Mouse (Mus musculus) c-Kit-positive CD71-positive TER-119-positive erythroid progenitor cells, embryonic 14.5 days (primary cell): ENCODE measurements at regions not wholly inside any gene's neighbourhood (a gene's known extent, or its start where the extent isn't known, plus 50 kb on each side); places are given as distances from the start of the nearest gene placed in this dataset.

Source experiments
- DNase-seq: peaks from one replicate; pipeline ENCODE4 v3.0.0-alpha.2; 2013; ENCODE audit warnings: low spot score

DNA sequence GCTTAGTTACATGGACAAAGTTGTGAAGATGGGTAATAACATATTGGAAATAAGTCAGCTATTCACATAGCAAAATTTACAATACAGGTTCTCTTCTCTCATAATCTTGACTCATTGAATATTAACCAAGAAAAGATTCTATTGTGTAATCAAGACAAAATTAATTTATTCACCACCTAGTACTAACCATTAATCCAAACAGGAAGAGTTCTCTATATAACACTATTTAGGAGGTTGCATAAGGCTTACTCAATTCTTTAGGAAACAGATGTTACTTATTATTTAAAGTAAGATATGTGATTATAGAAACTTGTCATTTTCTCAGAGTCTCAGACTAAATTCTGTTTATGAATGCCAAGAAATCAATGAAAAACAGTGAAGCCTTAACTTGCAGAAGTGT, 600.4 kb upstream of the Tusc1 start:
- no peak for DNase-seq

GRCm38 (mm10) chr4:93927117-93927516, 591.8 kb upstream of the Tusc1 start:
- DNase-seq = no peak

DNA sequence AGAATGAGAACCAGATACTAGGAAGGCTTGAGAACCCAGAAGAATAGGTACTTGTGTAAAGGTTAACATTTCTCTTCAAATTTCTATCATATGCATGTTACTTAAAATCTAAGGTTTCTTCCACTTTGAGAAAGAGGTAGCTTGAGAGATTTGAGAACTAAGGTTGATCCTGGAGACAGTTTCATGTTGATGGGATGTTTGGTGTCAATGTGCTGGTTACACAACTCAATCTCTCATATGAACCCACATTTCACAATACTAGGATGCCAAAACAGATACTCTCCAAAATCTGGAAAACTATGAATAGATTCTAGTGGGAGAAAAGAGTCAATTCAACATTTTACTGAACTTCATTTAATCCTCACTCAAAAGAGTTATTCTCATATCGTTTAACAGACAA, 589.1 kb upstream of the Tusc1 start:
- DNase-seq = no peak

GRCm38 (mm10) chr4:93886631-93887030, 551.3 kb upstream of the Tusc1 start:
- DNase-seq = no peak

- DNase-seq = no peak
Observed at GRCm38 (mm10) chr4:93881318-93881717, 546.0 kb upstream of the Tusc1 start.

DNA sequence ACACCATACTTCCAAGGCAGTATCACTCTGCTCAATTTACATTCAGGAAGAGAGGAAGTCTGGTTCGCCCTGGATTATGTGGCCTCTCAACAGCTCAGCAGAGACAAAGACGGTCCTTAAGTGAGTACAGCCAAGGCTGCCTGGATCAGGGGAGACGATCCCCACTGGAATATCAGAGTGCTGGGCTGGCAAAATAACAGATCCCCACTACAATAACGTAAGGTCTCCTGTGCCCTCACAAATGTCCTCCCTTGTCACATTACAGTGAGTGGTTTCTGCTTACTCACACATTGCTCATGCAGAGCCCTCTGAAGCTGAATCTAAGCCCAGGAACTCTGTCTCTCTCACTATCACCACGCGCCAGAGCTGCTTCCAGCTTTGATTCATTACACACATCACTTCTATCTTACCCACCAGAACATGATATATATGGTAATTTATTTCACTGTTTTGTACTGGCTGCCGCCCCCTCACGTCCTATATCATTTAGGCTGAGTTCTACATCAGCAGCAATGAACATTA, 544.1 kb upstream of the Tusc1 start:
- no peak for DNase-seq

DNA sequence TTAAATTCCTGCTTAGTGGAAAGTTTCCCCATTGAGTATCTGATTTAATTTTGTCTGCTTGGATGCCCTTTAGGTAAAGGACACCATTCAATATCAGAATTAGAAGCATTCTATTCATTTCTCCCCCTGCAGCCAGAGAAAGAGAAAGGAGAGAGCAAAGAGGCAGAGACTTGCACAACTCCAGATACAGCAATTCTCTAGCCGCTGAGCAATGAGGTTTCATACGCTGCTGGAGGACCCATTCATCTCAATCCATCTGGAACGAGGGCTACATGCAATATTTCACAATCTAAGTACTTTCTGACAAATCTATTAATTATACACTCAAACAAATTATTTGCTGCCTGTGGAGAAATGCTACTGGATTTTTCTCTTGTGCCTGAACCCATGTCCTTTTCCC, 538.0 kb upstream of the Tusc1 start:
- no peak for DNase-seq

DNA sequence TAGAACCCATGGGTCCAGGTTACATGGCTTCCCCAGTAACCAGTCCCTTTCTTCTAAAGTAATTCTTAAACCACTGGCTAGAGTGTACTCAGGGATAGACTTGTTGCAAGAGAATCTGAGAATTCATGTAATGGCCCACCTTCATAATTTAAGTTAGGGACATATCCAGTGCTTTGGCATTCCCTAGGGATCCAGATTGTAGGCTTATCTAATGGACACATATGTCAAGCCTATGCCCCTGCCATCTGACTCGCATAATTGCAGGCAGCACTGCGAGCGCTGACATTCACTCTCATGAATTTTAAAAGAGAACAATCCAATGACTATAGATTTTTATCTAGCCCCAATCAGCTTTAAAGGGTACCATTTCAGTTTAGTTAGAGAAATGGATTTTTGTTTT, 518.1 kb upstream of the Tusc1 start:
- no peak for DNase-seq

- DNase-seq = no peak
Observed at GRCm38 (mm10) chr4:93849178-93849577, 513.9 kb upstream of the Tusc1 start.

GRCm38 (mm10) chr4:93830701-93831100, 495.4 kb upstream of the Tusc1 start:
- no peak for DNase-seq

DNA sequence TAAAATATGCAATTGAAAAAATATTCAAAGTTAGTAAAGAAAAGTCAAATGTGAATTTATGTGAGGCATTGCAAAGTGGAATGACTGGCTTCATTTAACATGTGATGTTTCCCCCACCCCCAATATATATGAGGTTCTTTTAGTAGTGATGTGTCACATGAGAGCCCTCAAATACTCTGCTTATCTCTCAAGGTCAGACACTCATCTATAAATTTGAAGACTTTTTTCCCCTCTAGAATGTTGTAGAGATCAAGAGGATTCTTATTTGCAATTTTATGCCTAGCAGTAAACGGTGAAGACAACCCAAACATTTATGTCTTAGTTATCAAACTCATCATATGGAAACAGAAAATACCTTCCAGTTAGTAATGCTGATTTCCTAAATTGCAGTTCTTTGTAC, 457.8 kb upstream of the Tusc1 start:
- no peak for DNase-seq

DNA sequence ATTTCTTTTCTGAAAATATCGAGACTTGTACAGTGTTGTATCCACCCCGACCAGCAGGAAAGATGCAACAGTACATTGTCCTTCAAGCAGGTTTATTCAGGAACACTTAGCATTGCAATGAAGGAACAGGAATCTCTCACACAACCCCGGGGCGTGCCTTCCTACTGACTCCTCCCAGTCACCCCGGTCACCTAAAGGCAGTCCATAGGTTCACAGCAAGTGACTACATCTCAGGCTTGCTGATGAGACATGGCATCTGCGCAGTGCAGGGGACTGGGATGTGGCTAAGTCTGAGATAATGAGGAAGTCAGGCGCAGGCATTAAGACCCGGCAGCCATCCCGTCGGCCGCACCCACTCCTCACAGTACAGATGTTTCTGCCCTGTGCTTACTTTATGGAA, 454.8 kb upstream of the Tusc1 start:
- no peak for DNase-seq

- no peak for DNase-seq
Observed at GRCm38 (mm10) chr4:93754497-93754896, 419.2 kb upstream of the Tusc1 start.

- DNase-seq = no peak
Observed at GRCm38 (mm10) chr4:93746326-93746725, 411.0 kb upstream of the Tusc1 start.

- no peak for DNase-seq
Observed at GRCm38 (mm10) chr4:93713711-93714110, 378.4 kb upstream of the Tusc1 start.

- DNase-seq = no peak
Observed at GRCm38 (mm10) chr4:93676403-93677039, 341.2 kb upstream of the Tusc1 start.

DNA sequence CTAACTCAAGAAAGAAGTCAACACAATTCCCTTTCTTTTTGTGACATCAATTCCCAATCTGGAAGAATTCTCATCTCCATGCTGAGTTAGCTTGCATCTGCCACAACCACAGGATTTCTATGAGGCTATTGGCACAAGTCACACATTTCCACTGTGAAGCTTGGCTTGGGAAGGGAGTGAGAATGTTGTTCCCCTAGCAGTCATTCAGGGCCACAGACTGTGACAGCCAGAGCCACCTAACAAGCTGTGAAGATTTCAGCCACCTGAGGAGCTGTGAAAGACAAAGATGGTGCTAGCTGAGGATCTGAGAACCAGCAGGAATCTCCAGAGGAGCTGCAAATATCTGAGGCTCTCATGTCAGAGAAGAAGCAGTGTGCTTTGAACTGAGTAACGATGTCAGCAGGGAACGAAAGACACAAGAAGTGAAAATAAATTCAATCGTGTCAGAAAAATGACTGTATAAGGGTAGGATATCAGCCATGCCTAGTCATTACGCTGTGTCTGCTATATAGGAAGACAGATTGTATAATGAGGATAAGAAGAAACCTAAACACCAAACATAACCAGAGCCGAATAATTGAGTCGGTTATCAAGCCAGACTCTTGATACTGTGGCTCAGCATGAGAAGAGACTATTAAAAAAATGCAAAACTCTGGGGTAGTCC, 340.6 kb upstream of the Tusc1 start:
- DNase-seq = no peak

GRCm38 (mm10) chr4:93669050-93669449, 333.7 kb upstream of the Tusc1 start:
- DNase-seq = no peak

- no peak for DNase-seq
Observed at GRCm38 (mm10) chr4:93664293-93664692, 329.0 kb upstream of the Tusc1 start.

- peak; percentile 28 for DNase-seq
Observed at GRCm38 (mm10) chr4:93638207-93638606, 302.9 kb upstream of the Tusc1 start.

DNA sequence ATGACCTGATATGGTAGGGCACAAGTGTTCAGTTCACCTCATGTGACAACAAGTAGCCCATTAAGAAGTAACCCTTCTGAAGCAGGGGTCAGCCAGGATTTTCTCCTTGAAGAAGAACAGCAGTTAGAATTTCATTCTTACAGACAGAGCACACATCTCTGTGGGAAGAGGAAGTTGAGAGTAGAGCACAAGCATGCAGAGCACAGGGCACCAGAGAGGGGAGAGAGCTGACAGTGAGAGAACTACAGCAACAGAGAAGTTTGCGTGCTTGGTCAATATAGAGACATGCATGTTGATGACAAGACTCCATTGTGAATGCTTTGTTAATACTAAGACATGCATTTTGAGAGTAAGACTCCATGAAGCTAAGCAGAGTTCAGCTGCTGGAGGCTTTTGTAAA, 263.2 kb upstream of the Tusc1 start:
- DNase-seq = no peak

GRCm38 (mm10) chr4:93584328-93584727, 249.0 kb upstream of the Tusc1 start:
- DNase-seq = no peak

- DNase-seq = peak; percentile 83
Observed at GRCm38 (mm10) chr4:93583670-93584303, 248.5 kb upstream of the Tusc1 start.
